Mouse (Mus musculus) lung, postnatal 4 days (tissue): ENCODE results near the gene Erich6b.

Source experiments
- DNase-seq, 2 experiments: peaks; one replicate each; pipeline ENCODE4 v3.0.0; 2021

Gene Erich6b

DNA sequence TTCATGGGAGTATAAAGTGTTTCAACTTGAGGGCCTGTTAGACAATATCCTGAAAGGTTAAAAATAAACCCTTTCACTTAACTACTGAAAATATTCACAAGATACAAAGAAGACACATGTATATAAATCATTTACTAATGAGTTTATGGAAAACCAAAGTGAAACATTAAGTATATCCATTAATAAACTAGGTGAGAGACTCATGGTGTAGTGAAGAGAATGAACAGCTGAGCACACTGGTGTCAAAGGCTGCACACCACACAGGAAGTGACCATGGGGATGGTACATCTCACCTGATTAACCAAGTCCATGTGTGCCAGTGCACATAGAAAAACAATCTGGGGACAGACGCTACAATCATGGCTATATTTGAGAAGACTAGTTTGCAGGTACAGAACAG is 66.9 kb downstream of the Erich6b start:
- no peak for DNase-seq

GRCm38 (mm10) chr14:75711731-75712130 is 69.7 kb downstream of the Erich6b start:
- no peak for DNase-seq

DNA sequence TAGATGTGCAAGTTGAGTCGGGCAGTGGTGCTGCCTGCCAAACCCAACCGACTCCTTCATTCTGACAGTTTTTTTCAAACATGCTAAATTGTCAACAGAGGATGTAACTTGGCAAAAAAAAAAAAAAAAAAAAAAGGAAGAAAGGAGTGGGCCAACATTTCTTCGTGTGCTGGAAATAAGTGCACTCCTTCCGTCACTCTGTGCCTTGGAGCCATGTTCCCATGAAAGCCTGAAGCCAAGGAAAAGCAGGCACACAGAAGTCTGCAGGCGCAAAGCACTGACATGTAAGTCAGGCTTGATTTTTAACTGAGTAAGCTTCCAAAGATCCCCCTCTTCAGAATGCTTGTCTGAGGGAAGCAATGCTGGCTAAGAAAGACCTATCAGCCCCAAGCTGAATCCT is 70.6 kb downstream of the Erich6b start:
- no peak for DNase-seq

- DNase-seq = no peak
These were observed 71.6 kb downstream of the Erich6b start for GRCm38 (mm10) chr14:75713661-75714060.

DNA sequence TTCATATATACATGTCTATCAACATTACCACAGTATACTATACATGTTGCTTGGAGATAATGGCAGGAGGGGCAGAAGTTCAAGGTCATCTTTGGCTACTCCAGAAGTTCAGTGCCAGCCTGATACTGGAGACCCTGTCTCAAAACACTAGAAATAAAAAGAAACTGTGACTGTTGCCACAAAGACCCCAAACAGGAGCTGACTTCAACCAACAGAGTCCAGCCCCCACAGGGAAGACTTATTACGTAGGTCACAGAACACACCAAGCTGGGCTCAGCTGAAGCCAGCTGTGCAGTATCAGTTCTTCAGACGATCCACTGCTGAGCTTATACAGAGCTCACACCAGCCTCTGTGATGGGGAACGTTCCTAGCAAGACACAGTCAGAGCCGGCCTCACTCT is 74.4 kb downstream of the Erich6b start:
- no peak for DNase-seq
